Mouse (Mus musculus) adipocyte (in vitro differentiated cells): ENCODE results near the gene Tcf7l2.

ENCODE experiments used
- DNase-seq: peaks from one replicate; pipeline ENCODE4 v3.0.0-alpha.2; 2016; ENCODE audit warnings: low spot score

The Tcf7l2 gene

DNA sequence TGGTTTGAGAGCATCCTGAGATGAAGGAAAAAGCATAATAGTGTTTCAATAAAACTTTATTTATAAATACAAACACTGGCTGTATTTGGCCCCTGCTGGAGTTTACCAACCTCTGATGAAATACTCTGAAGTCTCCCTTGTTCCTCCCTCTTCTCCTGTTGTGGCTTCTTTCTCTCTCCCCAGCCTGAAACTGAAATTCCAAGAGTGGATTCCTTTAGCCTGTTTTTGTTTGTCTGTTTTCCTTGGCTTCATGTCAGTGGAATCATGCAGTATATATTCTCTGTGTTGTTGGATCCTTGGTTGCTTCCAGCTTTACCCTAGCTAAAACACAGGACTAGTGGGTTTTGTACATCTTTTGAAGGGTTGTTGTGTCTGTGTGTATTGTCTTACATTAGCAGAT is 16.5 kb downstream of the Tcf7l2 start:
- DNase-seq = peak; percentile 64

DNA sequence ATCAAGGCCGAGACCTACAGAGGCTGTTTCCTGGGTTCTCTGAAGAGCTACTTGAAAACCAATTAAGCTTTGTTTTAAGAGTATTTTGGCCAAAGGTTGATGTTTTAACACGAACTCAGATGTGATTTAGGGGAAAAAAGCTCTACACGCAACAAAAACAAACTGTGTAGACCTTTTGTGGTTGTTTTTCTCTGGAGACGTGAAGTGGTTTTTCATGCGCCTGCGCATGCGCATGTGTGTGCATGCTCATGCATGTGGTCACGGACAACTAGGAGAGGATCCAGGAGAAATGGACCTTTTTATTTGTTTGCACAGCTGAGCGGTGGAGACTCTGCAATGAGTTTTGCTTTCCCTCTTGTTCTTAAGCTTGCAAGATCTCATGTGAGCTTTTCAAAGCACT is 17.4 kb downstream of the Tcf7l2 start:
- DNase-seq = no peak

- DNase-seq = no peak
These were observed 19.5 kb downstream of the Tcf7l2 start for GRCm38 (mm10) chr19:55761086-55761485.

DNA sequence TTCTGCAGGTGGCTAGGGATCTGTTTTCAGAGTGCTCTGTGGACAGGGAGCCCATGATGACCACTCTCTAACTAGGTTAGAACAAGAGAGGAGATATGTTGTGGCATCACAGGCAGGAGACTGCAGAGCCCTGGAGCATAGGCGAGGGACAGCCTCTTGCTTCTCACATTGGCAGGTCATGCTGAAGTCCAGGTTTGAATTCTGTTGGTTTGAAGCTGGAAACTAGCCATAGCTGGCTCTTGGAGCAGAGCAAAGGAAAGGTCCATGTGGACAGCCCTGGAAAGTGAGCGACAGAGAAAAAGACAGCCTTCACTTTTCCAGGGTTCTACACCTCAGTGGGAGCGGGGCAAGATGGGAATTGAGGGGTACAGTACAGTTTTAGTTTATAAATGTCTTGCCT is 20.6 kb downstream of the Tcf7l2 start:
- no peak for DNase-seq

GRCm38 (mm10) chr19:55765814-55766213 is 24.2 kb downstream of the Tcf7l2 start:
- DNase-seq = no peak

DNA sequence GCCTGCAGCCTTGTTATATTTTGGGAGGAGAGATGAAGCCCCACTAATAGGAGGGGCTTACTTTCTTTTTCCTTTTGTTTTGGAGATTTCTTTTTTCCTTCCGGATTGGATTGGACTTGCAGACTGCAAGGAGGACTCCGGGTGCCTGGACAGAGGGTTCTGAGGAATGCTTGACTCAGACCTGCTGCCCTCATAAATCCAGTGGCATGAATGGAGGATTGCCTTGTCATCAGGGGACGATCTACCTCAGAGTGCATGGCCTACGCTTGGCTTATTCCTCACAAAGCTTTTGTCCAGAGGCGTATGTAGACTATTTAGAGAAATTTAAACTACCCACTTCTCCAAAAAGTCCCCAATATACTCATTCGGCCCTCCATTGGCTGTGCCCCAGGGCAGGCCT is 25.5 kb downstream of the Tcf7l2 start:
- no peak for DNase-seq

GRCm38 (mm10) chr19:55767579-55767978 is 26.0 kb downstream of the Tcf7l2 start:
- DNase-seq = no peak

- no peak for DNase-seq
These were observed 26.6 kb downstream of the Tcf7l2 start for GRCm38 (mm10) chr19:55768246-55768645.

GRCm38 (mm10) chr19:55768889-55769288 is 27.3 kb downstream of the Tcf7l2 start:
- no peak for DNase-seq

- no peak for DNase-seq
These were observed 32.7 kb downstream of the Tcf7l2 start for GRCm38 (mm10) chr19:55774334-55774733.

GRCm38 (mm10) chr19:55774824-55775223 is 33.2 kb downstream of the Tcf7l2 start:
- no peak for DNase-seq

DNA sequence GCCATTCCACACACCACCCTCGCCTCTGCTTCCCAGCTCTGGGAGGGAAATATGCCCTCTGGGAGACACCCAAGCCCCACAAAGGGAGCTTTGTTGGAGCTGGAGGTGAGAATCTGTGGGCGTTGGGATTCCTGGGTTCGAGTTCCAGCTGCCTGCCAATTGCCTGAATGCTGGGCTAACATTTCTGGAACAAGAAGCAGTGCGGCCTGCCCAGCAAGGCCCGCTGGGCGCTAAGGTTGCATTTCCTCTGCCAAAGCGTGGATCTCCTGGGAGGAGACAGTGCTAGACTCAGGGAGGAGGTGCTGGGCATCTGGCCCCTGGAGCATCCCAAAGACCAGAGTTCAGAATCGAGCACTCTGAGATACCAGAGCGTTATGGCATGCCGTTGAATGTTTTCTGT is 38.3 kb downstream of the Tcf7l2 start:
- peak; percentile 40 for DNase-seq

GRCm38 (mm10) chr19:55781087-55781486 is 39.5 kb downstream of the Tcf7l2 start:
- DNase-seq = peak; percentile 35

GRCm38 (mm10) chr19:55781681-55782080 is 40.1 kb downstream of the Tcf7l2 start:
- DNase-seq = no peak

DNA sequence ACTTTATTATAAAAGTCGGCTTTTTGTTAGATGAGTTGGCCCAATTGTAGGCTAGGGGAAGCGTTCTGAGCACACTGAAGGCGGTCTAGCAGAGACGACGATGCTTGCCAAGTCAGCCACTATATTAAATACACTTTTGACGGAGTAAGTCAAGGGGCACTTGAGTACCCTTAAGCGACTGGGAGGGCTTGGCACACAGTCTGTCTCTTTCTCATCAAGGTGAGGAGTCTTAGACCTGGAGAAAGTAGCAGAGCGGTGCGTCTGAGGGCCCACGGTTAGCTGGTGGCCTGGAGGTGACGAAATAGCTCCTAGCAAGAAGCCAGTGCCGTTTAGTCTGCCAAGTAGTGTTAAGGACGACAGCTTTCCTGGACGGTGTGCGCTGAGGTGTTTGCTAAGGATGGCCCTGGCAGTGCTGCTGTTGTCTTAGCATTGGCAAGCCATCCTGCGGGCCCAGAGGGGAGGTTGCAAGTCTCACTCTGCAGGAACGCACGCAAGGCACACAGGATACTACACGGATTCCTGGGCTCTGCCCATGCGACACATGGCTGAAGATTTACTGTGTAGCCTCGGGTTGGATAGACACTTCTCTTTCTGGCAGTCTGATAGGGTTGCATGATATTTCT is 43.3 kb downstream of the Tcf7l2 start:
- DNase-seq = peak; percentile 77

DNA sequence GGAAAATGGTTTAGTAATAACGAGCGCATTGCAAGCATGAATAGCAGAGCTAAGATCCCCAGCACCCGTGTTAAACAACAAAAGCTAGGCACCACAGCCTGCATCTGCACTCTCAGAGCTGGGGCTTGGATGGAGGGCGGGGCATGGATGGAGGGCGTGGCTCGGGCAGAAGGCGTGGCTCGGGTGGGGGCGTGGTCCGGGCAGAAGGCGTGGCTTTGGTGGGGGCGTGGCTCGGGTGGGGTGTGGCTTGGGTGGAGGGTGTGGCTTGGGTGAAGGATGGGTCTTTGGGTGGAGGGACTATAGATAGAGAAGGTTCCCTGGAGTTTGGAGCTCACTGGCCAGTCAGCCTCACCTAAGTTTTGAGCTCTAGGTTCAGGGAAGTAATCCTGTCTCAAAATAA is 45.8 kb downstream of the Tcf7l2 start:
- DNase-seq = no peak

DNA sequence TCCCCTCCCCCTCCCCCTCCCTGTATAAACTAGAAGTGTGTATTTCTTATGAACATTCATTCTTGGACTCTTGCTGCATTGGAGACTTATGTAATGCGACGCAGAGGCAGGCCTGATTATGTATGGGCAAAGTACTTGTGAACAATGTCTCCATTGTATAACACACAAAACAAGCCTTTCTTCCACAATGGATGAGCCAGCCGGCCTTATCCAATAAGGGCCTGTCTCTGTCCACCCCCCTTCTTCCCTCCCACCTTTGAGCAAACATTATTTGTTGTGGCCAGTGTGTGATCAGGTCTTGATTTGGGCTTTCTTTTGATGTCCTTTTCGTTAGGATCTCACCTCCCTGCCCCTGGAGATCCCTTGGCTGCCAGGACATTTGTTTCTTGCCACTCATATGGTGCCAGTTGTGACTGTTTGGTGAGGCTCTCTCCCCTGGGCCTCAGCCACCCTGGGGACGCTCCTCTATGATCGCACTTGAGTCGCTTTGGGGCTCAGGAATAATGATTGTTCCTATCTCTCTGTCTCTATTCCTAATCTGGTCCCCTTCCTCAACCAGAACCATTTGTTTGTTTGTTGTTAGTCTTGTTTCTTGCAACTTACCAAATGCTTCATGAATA is 46.8 kb downstream of the Tcf7l2 start:
- no peak for DNase-seq

DNA sequence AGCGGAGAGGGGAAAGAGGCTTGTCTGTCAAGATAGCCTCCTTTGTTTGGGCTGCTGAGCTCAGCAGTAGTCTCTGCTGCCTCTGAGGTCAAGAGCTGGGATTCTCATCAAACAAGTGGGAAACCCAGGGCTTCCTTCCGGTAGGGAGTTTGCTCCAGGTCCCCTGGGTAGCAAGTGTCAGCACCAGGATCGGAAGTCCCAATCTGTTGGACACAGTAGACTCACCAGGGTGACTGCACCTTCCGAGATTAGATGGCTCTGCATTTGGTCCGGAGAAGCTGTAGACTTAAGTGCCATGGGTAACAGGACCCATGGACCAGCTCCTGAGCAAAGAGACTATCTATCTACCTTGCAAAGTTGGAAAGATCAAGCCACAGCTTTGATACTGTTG is 47.3 kb downstream of the Tcf7l2 start:
- no peak for DNase-seq

GRCm38 (mm10) chr19:55789838-55790237 is 48.2 kb downstream of the Tcf7l2 start:
- no peak for DNase-seq

GRCm38 (mm10) chr19:55791293-55791692 is 49.7 kb downstream of the Tcf7l2 start:
- DNase-seq = peak; percentile 87

- no peak for DNase-seq
These were observed 50.3 kb downstream of the Tcf7l2 start for GRCm38 (mm10) chr19:55791886-55792285.

DNA sequence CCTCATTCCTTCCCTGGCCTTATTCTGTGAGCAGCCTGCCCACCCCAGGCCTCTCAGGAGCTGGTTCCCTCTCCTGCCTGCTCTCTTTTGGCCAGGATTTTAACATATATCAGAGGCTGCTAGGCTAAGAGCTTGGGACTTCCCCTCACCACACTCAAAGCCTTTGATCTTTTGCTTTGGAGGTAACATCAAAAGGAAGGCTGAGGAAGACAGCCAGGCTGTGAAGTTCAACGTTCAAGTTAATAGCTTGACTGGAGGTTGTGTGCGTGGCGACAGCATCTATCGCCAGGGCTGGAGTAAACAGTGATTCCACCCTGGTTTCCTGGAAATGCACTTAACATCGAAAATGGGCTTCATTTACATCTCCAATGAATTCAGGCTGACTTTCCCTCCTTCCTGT is 51.0 kb downstream of the Tcf7l2 start:
- no peak for DNase-seq

GRCm38 (mm10) chr19:55793029-55793428 is 51.4 kb downstream of the Tcf7l2 start:
- DNase-seq = no peak
